Mouse (Mus musculus) bone marrow, adult 2 months (tissue): ENCODE measurements around the gene Crb1. TPM values are rescaled to one million over a fixed set of nuclear protein-coding genes. Genes with fewer than 3 reads are reported as not detected.
"Not testable (repeated sequence)": the region's sequence is repeated elsewhere in the genome, so short reads cannot be mapped to it uniquely, and the experiment has no call there.

Experiments
- H3K27ac ChIP-seq: fragments of 200-500 bp; 2 replicates; pipeline ENCODE4 v1.5.1; 2012; ENCODE audit warnings: low read depth, mild to moderate bottlenecking, control low read depth, inconsistent platforms, low read length; ENCODE audit not compliant: control insufficient read depth, poor library complexity, insufficient read depth
- H3K4me1 ChIP-seq: fragments of 200-500 bp; 2 replicates; pipeline ENCODE4 v1.6.1; 2011; ENCODE audit warnings: low read length; ENCODE audit not compliant: control insufficient read depth, insufficient read depth
- H3K4me3 ChIP-seq: fragments of 200-500 bp; replicated peaks from 2 replicates; pipeline ENCODE3; 2011; ENCODE audit warnings: mild to moderate bottlenecking, low read depth, low read length, control low read depth; ENCODE audit not compliant: control insufficient read depth
- CTCF ChIP-seq: fragments of 200-500 bp; IDR thresholded peaks from 2 replicates; pipeline ENCODE4 v1.5.1; 2011; ENCODE audit warnings: low read length, control low read depth; ENCODE audit not compliant: control insufficient read depth, insufficient read depth
- POLR2A ChIP-seq: fragments of 200-500 bp; IDR thresholded peaks from 2 replicates; pipeline ENCODE4 v1.6.1; 2011; ENCODE audit warnings: low read depth, mild to moderate bottlenecking, control low read depth, low read length, borderline replicate concordance; ENCODE audit not compliant: control insufficient read depth
- WGBS: fragments of 180-500 bp; shearing (Covaris S2); methylation state at CpG from one replicate; pipeline ENCODE4 v1.1.7; 2018; 5-methylcytosine and 5-hydroxymethylcytosine counted together
- polyA plus RNA-seq: library from polyadenylated mRNA; stranded (reverse); fragments of >200 nt; gene quantifications from 2 replicates; pipeline ENCODE4 v1.2.4, GENCODE M21; 2011; ENCODE audit warnings: low replicate concordance; ENCODE audit not compliant: missing spikeins, insufficient read depth, insufficient read length

Gene Crb1
- polyA plus RNA-seq, 1 experiment: not detected

DNA sequence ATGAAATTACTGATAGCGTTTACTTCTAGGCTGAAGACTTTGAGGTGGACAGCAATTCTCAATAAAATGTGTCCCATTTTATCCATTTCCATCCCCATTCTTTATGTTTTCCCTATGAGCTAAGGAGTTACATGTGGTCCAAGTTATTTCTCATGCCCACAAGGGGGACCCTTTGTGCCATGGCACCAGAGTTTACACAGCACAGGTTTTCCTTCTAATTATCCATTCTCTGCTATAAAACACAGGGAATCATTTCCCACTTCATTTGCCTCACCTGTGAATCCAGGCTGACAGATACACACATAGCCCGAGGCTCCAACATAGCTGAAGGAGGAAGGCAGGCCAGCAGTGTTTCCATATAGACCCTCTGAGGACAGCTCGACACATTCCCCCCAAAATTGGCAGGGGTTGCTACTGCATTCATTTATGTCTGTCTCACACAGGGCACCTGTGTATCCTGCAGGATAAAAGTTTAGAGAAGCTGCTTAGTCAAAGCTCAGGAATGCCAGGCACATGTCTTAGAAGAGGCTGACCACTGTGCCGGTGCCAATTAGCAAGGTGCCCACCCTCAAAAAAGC, 62.5 kb downstream of the Crb1 start:
- 79% methylated on average over 4 of the region's 4 CpGs for WGBS
- Histone ChIP-seq H3K27ac (no peak overlapping the region), H3K4me1 (no peaks in the 10 kb centered on the region), H3K4me3 (no peak overlapping the region)
- TF ChIP-seq POLR2A (no peak), CTCF (no peak)

GRCm38 (mm10) chr1:139308915-139309314, 68.0 kb downstream of the Crb1 start:
- Histone ChIP-seq H3K4me1 (no peaks in the 10 kb centered on the region), H3K27ac (no peak overlapping the region), H3K4me3 (no peak overlapping the region)
- 72% methylated on average over 4 of the region's 4 CpGs for WGBS
- TF ChIP-seq CTCF: no peak
- no peak for TF ChIP-seq POLR2A

DNA sequence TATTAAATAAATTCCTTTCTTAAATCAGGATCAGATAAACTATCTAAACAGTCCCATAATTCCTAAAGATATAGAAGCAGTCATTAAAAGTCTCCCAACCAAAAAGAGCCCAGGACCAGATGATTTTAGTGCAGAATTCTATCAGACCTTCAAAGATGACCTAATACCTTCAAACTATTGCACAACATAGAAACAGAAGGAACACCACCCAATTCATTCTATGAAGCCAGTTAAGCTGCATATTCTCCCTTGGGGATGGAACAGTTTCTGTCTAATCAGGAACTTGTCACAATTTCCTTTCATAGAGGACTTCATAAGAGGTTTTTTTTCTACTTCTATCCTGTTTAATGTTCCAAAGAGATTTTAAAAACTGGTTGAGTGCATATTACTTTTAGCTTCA, 74.4 kb downstream of the Crb1 start:
- not testable (repeated sequence) for H3K4me3 ChIP-seq, H3K4me1 ChIP-seq, H3K27ac ChIP-seq

DNA sequence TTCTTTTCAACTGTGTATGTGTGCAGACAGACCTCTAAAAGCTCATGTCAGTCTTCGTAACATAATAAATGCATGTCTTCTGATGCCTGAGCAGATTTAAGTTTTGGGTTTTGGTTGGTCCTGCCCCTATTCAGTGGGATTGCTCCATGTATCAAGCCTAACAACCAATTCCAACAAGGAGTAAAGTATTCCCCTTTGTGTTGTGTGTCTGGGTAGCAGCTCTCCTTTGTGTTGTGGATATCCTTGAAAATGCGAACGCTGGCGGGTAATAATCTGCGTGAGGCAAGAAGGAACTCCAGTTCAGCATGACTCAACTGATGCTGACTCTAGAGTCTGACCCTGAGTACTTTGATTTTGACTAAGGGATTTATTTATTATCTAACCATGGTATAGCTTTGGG, 75.1 kb downstream of the Crb1 start:
- no peak overlapping the region for H3K27ac ChIP-seq
- no peaks in the 10 kb centered on the region for H3K4me1 ChIP-seq
- 87% methylated on average over 5 of the region's 5 CpGs for WGBS
- no peak for TF ChIP-seq POLR2A
- TF ChIP-seq CTCF: no peak
- H3K4me3 ChIP-seq: no peak overlapping the region

- no peak overlapping the region for H3K4me3 ChIP-seq
- no peak for TF ChIP-seq POLR2A
- 70% methylated on average over 4 of the region's 4 CpGs for WGBS
- no peak overlapping the region for H3K27ac ChIP-seq
- no peaks in the 10 kb centered on the region for H3K4me1 ChIP-seq
Observed at GRCm38 (mm10) chr1:139292023-139292422, 84.9 kb downstream of the Crb1 start.

- TF ChIP-seq POLR2A (no peak), CTCF (no peak)
- no peak overlapping the region for H3K4me3 ChIP-seq
- 75% methylated on average over 1 of the region's 1 CpGs for WGBS
- H3K27ac ChIP-seq: no peak overlapping the region
- no peaks in the 10 kb centered on the region for H3K4me1 ChIP-seq
Observed at GRCm38 (mm10) chr1:139291593-139291992, 85.3 kb downstream of the Crb1 start.

- Histone ChIP-seq H3K27ac (no peak overlapping the region), H3K4me3 (no peak overlapping the region), H3K4me1 (no peaks in the 10 kb centered on the region)
- WGBS: 57% methylated on average over 4 of the region's 4 CpGs
- no peak for TF ChIP-seq CTCF
- no peak for TF ChIP-seq POLR2A
Observed at GRCm38 (mm10) chr1:139276619-139277320, 100.1 kb downstream of the Crb1 start.

GRCm38 (mm10) chr1:139267844-139268243, 109.1 kb downstream of the Crb1 start:
- Histone ChIP-seq H3K27ac (no peak overlapping the region), H3K4me1 (no peaks in the 10 kb centered on the region), H3K4me3 (no peak overlapping the region)
- TF ChIP-seq POLR2A: no peak
- TF ChIP-seq CTCF: no peak
- WGBS: 16% methylated on average over 6 of the region's 6 CpGs

GRCm38 (mm10) chr1:139264245-139264644, 112.7 kb downstream of the Crb1 start:
- TF ChIP-seq CTCF (no peak), POLR2A (no peak)
- Histone ChIP-seq H3K27ac (no peak overlapping the region), H3K4me1 (no peaks in the 10 kb centered on the region), H3K4me3 (no peak overlapping the region)
- 42% methylated on average over 1 of the region's 1 CpGs for WGBS
